Mouse (Mus musculus): Measurements from ENCODE around the gene Gm10439.
"Not testable (repeated sequence)": the region's sequence is repeated elsewhere in the genome, so short reads cannot be mapped to it uniquely, and the experiment has no call there.

The Gm10439 gene

GRCm38 (mm10) chrX:149594270-149594669 is at the start of gene Gm10439:
Gm10439 (plus strand) TSS chrX:149594570.
- in situ Hi-C loops (cut with MboI; ENCODE audit: unreplicated experiment in 2 of 2) = not testable (repeated sequence)

Data from v-Abl transformed pro-B cells (cell line).